Comparison of ENCODE assay signal across 22 mouse cellular contexts in the genomic region with DNA sequence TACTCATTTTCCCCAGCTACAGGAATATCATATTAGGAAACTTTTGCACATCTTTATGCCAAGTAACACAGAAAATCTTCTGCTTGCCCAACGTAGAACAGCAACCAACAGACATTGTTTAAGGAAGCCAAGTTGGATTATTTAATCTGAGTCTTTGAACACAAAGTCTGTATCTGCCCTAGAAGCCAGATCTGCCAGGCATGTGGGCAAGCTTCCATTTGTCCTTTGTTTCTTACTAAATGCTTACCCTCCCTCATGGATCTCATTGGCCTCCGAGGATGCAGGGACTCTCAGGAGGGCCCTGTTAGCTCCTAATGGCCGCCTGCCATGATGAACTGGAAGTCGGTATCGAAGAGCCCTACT.
A peak's percentile ranks its signal among the peaks of the same experiment; 100 is the strongest.
DNase-seq lines count a peak whose midpoint lies in the region; ATAC-seq lines count a peak whose summit lies in the region.
"Had no signal": no experiment of that assay in that cellular context is flagged by ENCODE, and none has a peak within 500 bp of the region (broad histone marks: within the 10 kb centered on the region; RNA-seq: fewer than 3 reads in every experiment).

No protein-coding gene starts in this region.

- no peak overlapping the region for H3K9ac ChIP-seq in forebrain, embryonic 15.5 days (replicated peaks)
- H3K9ac ChIP-seq: embryonic facial prominence, embryonic 15.5 days; heart, embryonic 12.5 days; limb, embryonic 13.5 days; liver, embryonic 13.5 days; midbrain, embryonic 12.5 days had no signal

- no peaks in the 10 kb centered on the region for H3K36me3 ChIP-seq in forebrain, embryonic 15.5 days
- H3K36me3 ChIP-seq: embryonic facial prominence, embryonic 15.5 days; heart, embryonic 12.5 days; limb, embryonic 13.5 days; liver, embryonic 13.5 days; midbrain, embryonic 12.5 days had no signal

- H3K4me3 ChIP-seq in forebrain, embryonic 15.5 days = no peak overlapping the region
- H3K4me3 ChIP-seq: embryonic facial prominence, embryonic 15.5 days; heart, embryonic 12.5 days; limb, embryonic 13.5 days; liver, embryonic 13.5 days; midbrain, embryonic 12.5 days had no signal

- no peak overlapping the region for H3K4me2 ChIP-seq in forebrain, embryonic 15.5 days (replicated peaks)
- H3K4me2 ChIP-seq: embryonic facial prominence, embryonic 15.5 days; heart, embryonic 12.5 days; limb, embryonic 13.5 days; liver, embryonic 13.5 days; midbrain, embryonic 12.5 days had no signal

- H3K27me3 ChIP-seq in forebrain, embryonic 15.5 days = no peaks in the 10 kb centered on the region
- H3K27me3 ChIP-seq: embryonic facial prominence, embryonic 15.5 days; heart, embryonic 12.5 days; limb, embryonic 13.5 days; liver, embryonic 13.5 days; midbrain, embryonic 12.5 days had no signal

- peak; percentile 79 for ATAC-seq in forebrain, embryonic 15.5 days (replicated peaks)
- ATAC-seq: intestine, postnatal 0 days had no signal

- 43% methylated on average over 5 of the region's 5 CpGs for WGBS in forebrain, embryonic 15.5 days

- H3K9me3 ChIP-seq in forebrain, embryonic 15.5 days = no peaks in the 10 kb centered on the region
- H3K9me3 ChIP-seq: embryonic facial prominence, embryonic 15.5 days; heart, embryonic 12.5 days; limb, embryonic 13.5 days; liver, embryonic 13.5 days; midbrain, embryonic 12.5 days had no signal

- H3K4me1 ChIP-seq in forebrain, embryonic 15.5 days = peaks cover 24% of the 10 kb centered on the region
- H3K4me1 ChIP-seq: embryonic facial prominence, embryonic 15.5 days; limb, embryonic 13.5 days; midbrain, embryonic 12.5 days had no signal

- H3K27ac ChIP-seq in forebrain, embryonic 15.5 days (replicated peaks) = peak overlapping the region; percentile 47
- H3K27ac ChIP-seq: embryonic facial prominence, embryonic 15.5 days; limb, embryonic 13.5 days; liver, embryonic 13.5 days; midbrain, embryonic 12.5 days had no signal

- peak; percentile 51 for DNase-seq in heart, adult 11 months
- no peak for DNase-seq in heart, postnatal 4 days
- DNase-seq in layer of hippocampus, postnatal 14 days (ENCODE audit: low spot score in 2 of 2) = peak; percentile 31 to 61
- no peak for DNase-seq in layer of hippocampus, adult 18-20 months (ENCODE audit: low spot score in 2 of 2)
- peak; percentile 24 for DNase-seq in brain, embryonic 18.5 days (ENCODE audit: low read depth, low spot score)
- no peak for DNase-seq in urinary bladder, postnatal 4 days (ENCODE audit: low spot score in 2 of 2)
- no peak for DNase-seq in thymus, adult 18-20 months
- DNase-seq: cerebellum, adult 2 months; gastrocnemius, postnatal 10 days; heart, adult 18-20 months; heart, postnatal 10 days; kidney, postnatal 25 days; liver, embryonic 13.5 days; lung, adult 2 months; lung, postnatal 14 days; thymus, postnatal 4 days had no signal

Comparison
In these comparisons a context has a peak if more than half of its experiments do, and no peak if none do; other contexts are left out.
1. DNase-seq: peak in heart, adult 11 months (single experiment), layer of hippocampus, postnatal 14 days (2 of 2) and brain, embryonic 18.5 days (single experiment); none in heart, postnatal 4 days (single experiment), layer of hippocampus, adult 18-20 months (0 of 2), urinary bladder, postnatal 4 days (0 of 2) and thymus, adult 18-20 months (0 of 2).